Mouse (Mus musculus): ENCODE measurements at regions not wholly inside any gene's neighbourhood (a gene's known extent, or its start where the extent isn't known, plus 50 kb on each side); places are given as distances from the start of the nearest gene placed in this dataset.

GRCm38 (mm10) chr1:83808432-83808831, 400.4 kb upstream of the Sphkap start:
- Histone ChIP-seq H3K27me3 (ENCODE audit: control insufficient read depth, insufficient read depth, low read length) (no peaks in the 10 kb centered on the region), H3K9ac (replicated peaks; ENCODE audit: low read depth, low read length) (no peak overlapping the region), H3K27ac (ENCODE audit: low read depth, low read length) (no peak overlapping the region), H3K4me1 (ENCODE audit: control insufficient read depth, insufficient read depth, low read length) (no peaks in the 10 kb centered on the region), H3K4me3 (ENCODE audit: low read depth, low read length) (no peak overlapping the region), H3K4me2 (ENCODE audit: low read depth, low read length) (no peak overlapping the region), H3K36me3 (ENCODE audit: control insufficient read depth, insufficient read depth, low read length) (no peaks in the 10 kb centered on the region), H3K9me3 (ENCODE audit: control insufficient read depth, low read length) (no peaks in the 10 kb centered on the region)
- no peak for ATAC-seq (ENCODE audit: low read depth)
- WGBS, result 94% methylated on average over 6 of the region's 6 CpGs

GRCm38 (mm10) chr1:83803345-83804041, 395.5 kb upstream of the Sphkap start:
- 64% methylated on average over 2 of the region's 2 CpGs for WGBS
- no peaks in the 10 kb centered on the region for H3K27me3 ChIP-seq (ENCODE audit: control insufficient read depth, insufficient read depth, low read length)
- H3K27ac ChIP-seq (ENCODE audit: low read depth, low read length), result no peak overlapping the region
- no peaks in the 10 kb centered on the region for H3K4me1 ChIP-seq (ENCODE audit: control insufficient read depth, insufficient read depth, low read length)
- H3K9me3 ChIP-seq (ENCODE audit: control insufficient read depth, low read length), result no peaks in the 10 kb centered on the region
- no peak for ATAC-seq (ENCODE audit: low read depth)
- H3K4me2 ChIP-seq (ENCODE audit: low read depth, low read length), result no peak overlapping the region
- H3K4me3 ChIP-seq (ENCODE audit: low read depth, low read length), result no peak overlapping the region
- no peak overlapping the region for H3K9ac ChIP-seq (replicated peaks; ENCODE audit: low read depth, low read length)
- H3K36me3 ChIP-seq (ENCODE audit: control insufficient read depth, insufficient read depth, low read length), result no peaks in the 10 kb centered on the region

GRCm38 (mm10) chr1:83801759-83802158, 393.8 kb upstream of the Sphkap start:
- H3K27ac ChIP-seq (ENCODE audit: low read depth, low read length), result no peak overlapping the region
- no peaks in the 10 kb centered on the region for H3K36me3 ChIP-seq (ENCODE audit: control insufficient read depth, insufficient read depth, low read length)
- no peak overlapping the region for H3K9ac ChIP-seq (replicated peaks; ENCODE audit: low read depth, low read length)
- H3K4me3 ChIP-seq (ENCODE audit: low read depth, low read length), result no peak overlapping the region
- no peaks in the 10 kb centered on the region for H3K27me3 ChIP-seq (ENCODE audit: control insufficient read depth, insufficient read depth, low read length)
- no peak overlapping the region for H3K4me2 ChIP-seq (ENCODE audit: low read depth, low read length)
- no peaks in the 10 kb centered on the region for H3K4me1 ChIP-seq (ENCODE audit: control insufficient read depth, insufficient read depth, low read length)
- H3K9me3 ChIP-seq (ENCODE audit: control insufficient read depth, low read length), result no peaks in the 10 kb centered on the region
- ATAC-seq (ENCODE audit: low read depth), result no peak

DNA sequence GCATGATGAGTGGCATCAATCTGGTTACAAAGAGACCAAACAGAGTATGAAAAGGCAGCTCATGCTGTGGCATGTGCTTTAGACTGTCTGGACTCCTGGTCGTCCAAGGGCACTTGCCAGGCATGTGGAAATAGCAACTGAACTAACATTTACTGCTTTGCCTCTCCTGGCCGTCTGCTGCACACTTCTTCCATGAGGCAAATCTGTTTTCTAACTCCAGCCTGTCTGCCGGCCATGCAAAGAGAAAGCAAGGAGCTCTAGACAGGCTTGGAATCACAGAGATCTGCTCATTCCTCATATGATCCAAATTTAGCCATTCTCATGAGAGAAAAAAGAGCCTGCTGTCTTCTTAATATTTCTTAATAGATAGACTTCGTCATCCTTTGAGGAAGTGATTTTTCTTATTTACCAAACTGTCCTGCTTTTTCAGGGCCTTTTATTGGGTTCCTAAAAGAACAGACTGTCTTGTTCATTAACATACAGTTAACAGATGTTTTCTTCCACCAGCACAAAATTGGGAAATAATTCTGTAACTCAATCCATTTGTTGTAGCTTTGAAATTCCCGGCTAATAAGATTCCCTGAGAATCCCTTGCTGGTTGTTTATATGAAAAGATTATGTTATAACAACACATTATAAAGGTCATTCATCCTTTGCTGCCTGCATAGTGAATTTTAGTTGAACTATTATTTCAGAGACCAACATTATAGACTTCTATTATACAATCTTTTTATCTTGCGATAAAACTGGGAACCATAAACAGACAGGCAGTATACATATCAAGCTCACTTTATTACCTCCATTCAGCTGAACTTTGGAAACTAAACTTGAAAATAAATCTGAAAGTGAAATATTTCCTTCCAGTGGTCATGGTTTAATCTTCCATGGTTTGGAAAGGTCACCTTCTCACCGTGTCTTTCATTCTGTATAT, 389.2 kb upstream of the Sphkap start:
- no peaks in the 10 kb centered on the region for H3K36me3 ChIP-seq (ENCODE audit: control insufficient read depth, insufficient read depth, low read length)
- no peaks in the 10 kb centered on the region for H3K9me3 ChIP-seq (ENCODE audit: control insufficient read depth, low read length)
- no peak overlapping the region for H3K4me2 ChIP-seq (ENCODE audit: low read depth, low read length)
- H3K27ac ChIP-seq (ENCODE audit: low read depth, low read length), result no peak overlapping the region
- no peaks in the 10 kb centered on the region for H3K27me3 ChIP-seq (ENCODE audit: control insufficient read depth, insufficient read depth, low read length)
- no peak overlapping the region for H3K9ac ChIP-seq (replicated peaks; ENCODE audit: low read depth, low read length)
- WGBS, result 60% methylated on average over 7 of the region's 7 CpGs
- H3K4me3 ChIP-seq (ENCODE audit: low read depth, low read length), result no peak overlapping the region
- H3K4me1 ChIP-seq (ENCODE audit: control insufficient read depth, insufficient read depth, low read length), result no peaks in the 10 kb centered on the region
- ATAC-seq (ENCODE audit: low read depth), result no peak

DNA sequence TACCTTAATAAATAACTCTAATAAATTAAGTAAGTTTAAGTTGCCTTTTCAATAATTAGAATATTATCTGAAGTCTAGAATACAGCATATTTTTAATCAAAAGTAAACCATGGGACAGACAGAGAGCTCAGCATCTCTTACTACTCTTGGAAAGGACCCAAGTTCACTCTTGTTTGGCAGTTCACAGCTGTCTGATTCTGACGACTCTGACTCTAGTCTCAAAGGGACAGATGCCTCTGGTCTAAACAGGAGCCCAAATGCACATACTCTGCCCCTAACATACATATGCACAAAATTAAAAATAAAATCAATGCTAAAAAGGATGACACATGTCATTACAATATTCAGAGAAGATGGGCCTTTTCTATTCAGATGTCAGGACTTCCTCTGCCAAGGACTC, 369.2 kb upstream of the Sphkap start:
- no peak overlapping the region for H3K9ac ChIP-seq (replicated peaks; ENCODE audit: low read depth, low read length)
- no peak overlapping the region for H3K4me2 ChIP-seq (ENCODE audit: low read depth, low read length)
- no peaks in the 10 kb centered on the region for H3K9me3 ChIP-seq (ENCODE audit: control insufficient read depth, low read length)
- H3K4me1 ChIP-seq (ENCODE audit: control insufficient read depth, insufficient read depth, low read length), result no peaks in the 10 kb centered on the region
- H3K36me3 ChIP-seq (ENCODE audit: control insufficient read depth, insufficient read depth, low read length), result no peaks in the 10 kb centered on the region
- no peaks in the 10 kb centered on the region for H3K27me3 ChIP-seq (ENCODE audit: control insufficient read depth, insufficient read depth, low read length)
- no peak overlapping the region for H3K27ac ChIP-seq (ENCODE audit: low read depth, low read length)
- WGBS, result 49% methylated on average over 1 of the region's 1 CpGs
- ATAC-seq (ENCODE audit: low read depth), result no peak
- H3K4me3 ChIP-seq (ENCODE audit: low read depth, low read length), result no peak overlapping the region

- H3K9ac ChIP-seq (replicated peaks; ENCODE audit: low read depth, low read length), result no peak overlapping the region
- no peak overlapping the region for H3K4me2 ChIP-seq (ENCODE audit: low read depth, low read length)
- 66% methylated on average over 3 of the region's 3 CpGs for WGBS
- no peaks in the 10 kb centered on the region for H3K9me3 ChIP-seq (ENCODE audit: control insufficient read depth, low read length)
- H3K4me3 ChIP-seq (ENCODE audit: low read depth, low read length), result no peak overlapping the region
- H3K27ac ChIP-seq (ENCODE audit: low read depth, low read length), result no peak overlapping the region
- no peaks in the 10 kb centered on the region for H3K27me3 ChIP-seq (ENCODE audit: control insufficient read depth, insufficient read depth, low read length)
- H3K4me1 ChIP-seq (ENCODE audit: control insufficient read depth, insufficient read depth, low read length), result no peaks in the 10 kb centered on the region
- no peaks in the 10 kb centered on the region for H3K36me3 ChIP-seq (ENCODE audit: control insufficient read depth, insufficient read depth, low read length)
- no peak for ATAC-seq (ENCODE audit: low read depth)
These were observed 363.2 kb upstream of the Sphkap start for GRCm38 (mm10) chr1:83771160-83771559.

DNA sequence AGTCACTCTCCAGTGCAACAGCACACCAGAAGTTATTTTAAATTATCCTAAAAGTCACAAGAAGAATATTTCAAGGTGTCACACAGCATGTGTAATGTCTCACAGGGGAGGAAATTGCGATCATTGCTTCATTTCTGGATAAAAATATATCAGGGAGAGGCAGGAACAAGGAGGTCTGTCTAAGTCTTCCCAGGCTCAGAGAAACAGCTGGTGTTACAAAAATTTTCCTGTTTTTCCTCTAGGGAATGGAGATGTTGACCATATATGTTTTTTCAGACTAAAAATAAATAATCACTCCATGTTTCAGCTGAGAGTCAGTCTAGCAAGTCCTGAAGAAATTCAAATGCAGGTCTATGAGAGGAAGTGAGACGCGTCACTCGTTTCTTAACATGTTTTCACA, 353.5 kb upstream of the Sphkap start:
- no peaks in the 10 kb centered on the region for H3K36me3 ChIP-seq (ENCODE audit: control insufficient read depth, insufficient read depth, low read length)
- 80% methylated on average over 4 of the region's 4 CpGs for WGBS
- H3K9me3 ChIP-seq (ENCODE audit: control insufficient read depth, low read length), result no peaks in the 10 kb centered on the region
- no peak overlapping the region for H3K9ac ChIP-seq (replicated peaks; ENCODE audit: low read depth, low read length)
- no peak overlapping the region for H3K4me2 ChIP-seq (ENCODE audit: low read depth, low read length)
- no peak for ATAC-seq (ENCODE audit: low read depth)
- no peaks in the 10 kb centered on the region for H3K27me3 ChIP-seq (ENCODE audit: control insufficient read depth, insufficient read depth, low read length)
- no peak overlapping the region for H3K4me3 ChIP-seq (ENCODE audit: low read depth, low read length)
- H3K4me1 ChIP-seq (ENCODE audit: control insufficient read depth, insufficient read depth, low read length), result no peaks in the 10 kb centered on the region
- H3K27ac ChIP-seq (ENCODE audit: low read depth, low read length), result no peak overlapping the region

DNA sequence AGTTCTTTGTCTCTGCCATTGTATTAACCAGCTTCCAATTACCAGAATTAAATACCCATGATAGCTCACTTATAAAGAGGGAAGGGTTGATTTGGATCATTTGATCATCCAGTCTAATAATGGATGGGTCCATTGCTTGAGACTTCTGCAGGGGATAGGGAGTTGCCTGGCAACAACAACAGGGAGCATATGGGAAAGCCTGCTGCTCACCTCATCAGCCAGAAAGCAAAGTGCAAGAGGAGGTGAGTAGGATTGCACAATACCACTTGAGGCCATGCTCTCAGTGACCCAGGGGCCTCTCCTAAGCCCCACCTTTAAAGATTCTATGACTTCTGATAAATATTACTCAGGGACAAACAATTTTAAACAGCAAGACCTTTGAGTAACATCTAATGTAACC, 348.9 kb upstream of the Sphkap start:
- Histone ChIP-seq H3K4me2 (ENCODE audit: low read depth, low read length) (no peak overlapping the region), H3K36me3 (ENCODE audit: control insufficient read depth, insufficient read depth, low read length) (no peaks in the 10 kb centered on the region), H3K27me3 (ENCODE audit: control insufficient read depth, insufficient read depth, low read length) (no peaks in the 10 kb centered on the region), H3K4me3 (ENCODE audit: low read depth, low read length) (no peak overlapping the region), H3K4me1 (ENCODE audit: control insufficient read depth, insufficient read depth, low read length) (no peaks in the 10 kb centered on the region), H3K27ac (ENCODE audit: low read depth, low read length) (no peak overlapping the region), H3K9ac (replicated peaks; ENCODE audit: low read depth, low read length) (no peak overlapping the region), H3K9me3 (ENCODE audit: control insufficient read depth, low read length) (no peaks in the 10 kb centered on the region)
- ATAC-seq (ENCODE audit: low read depth), result no peak

DNA sequence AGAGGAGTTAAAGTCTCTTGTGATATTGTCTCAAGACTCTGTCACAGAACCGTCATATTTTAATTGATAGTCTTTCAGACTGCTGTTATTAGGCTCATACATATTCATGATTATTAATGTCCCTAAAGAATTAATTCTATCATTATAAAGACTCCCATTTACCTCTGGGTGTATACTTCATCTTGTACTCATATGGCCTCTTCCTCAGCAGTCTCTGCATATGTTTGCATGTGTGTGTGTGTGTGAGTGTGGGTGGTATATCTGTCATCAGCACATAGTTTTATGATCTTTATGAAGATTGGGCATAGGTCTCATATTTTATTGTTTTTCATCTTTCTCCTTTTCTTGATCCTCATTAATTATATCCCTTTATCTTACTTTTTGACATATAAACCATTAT, 347.3 kb upstream of the Sphkap start:
- Histone ChIP-seq H3K9ac (replicated peaks; ENCODE audit: low read depth, low read length) (no peak overlapping the region), H3K27me3 (ENCODE audit: control insufficient read depth, insufficient read depth, low read length) (no peaks in the 10 kb centered on the region), H3K4me2 (ENCODE audit: low read depth, low read length) (no peak overlapping the region), H3K4me3 (ENCODE audit: low read depth, low read length) (no peak overlapping the region), H3K36me3 (ENCODE audit: control insufficient read depth, insufficient read depth, low read length) (no peaks in the 10 kb centered on the region), H3K9me3 (ENCODE audit: control insufficient read depth, low read length) (no peaks in the 10 kb centered on the region), H3K27ac (ENCODE audit: low read depth, low read length) (no peak overlapping the region), H3K4me1 (ENCODE audit: control insufficient read depth, insufficient read depth, low read length) (no peaks in the 10 kb centered on the region)
- WGBS, result 25% methylated on average over 1 of the region's 1 CpGs
- no peak for ATAC-seq (ENCODE audit: low read depth)
